Comparison of ENCODE assay signal across 15 mouse cellular contexts in genomic region chr6:147953753-147954152, GRCm38 (mm10).
A peak's percentile ranks its signal among the peaks of the same experiment; 100 is the strongest.
DNase-seq lines count a peak whose midpoint lies in the region; ATAC-seq and TF ChIP-seq lines count a peak whose summit lies in the region.
"Had no signal": no experiment of that assay in that cellular context is flagged by ENCODE, and none has a peak within 500 bp of the region (broad histone marks: within the 10 kb centered on the region; RNA-seq: fewer than 3 reads in every experiment).

No protein-coding gene starts in this region.

- no peak for TF ChIP-seq CTCF in kidney, adult 2 months (conservative IDR thresholded peaks at IDR 0.05; ENCODE audit: insufficient read depth, insufficient read length, low read depth, low read length)
- TF ChIP-seq CTCF in CH12.LX (conservative IDR thresholded peaks at IDR 0.05 in 1 of 2, IDR thresholded peaks at IDR 0.05 in 1 of 2; ENCODE audit: low read depth in 2 of 2, low read length in 2 of 2): no peak

- no peak for TF ChIP-seq EP300 in CH12.LX (IDR thresholded peaks at IDR 0.05; ENCODE audit: low read length)

- no peak for TF ChIP-seq POLR2A in kidney, adult 2 months (IDR thresholded peaks at IDR 0.05; ENCODE audit: low read depth, low read length)
- TF ChIP-seq POLR2A in CH12.LX (IDR thresholded peaks at IDR 0.05; ENCODE audit: low read depth, low read length): no peak

- no peak overlapping the region for H3K4me3 ChIP-seq in kidney, adult 2 months (ENCODE audit: insufficient read depth, low read depth, low read length)
- H3K4me3 ChIP-seq in kidney, embryonic 14.5 days (ENCODE audit: low read length): no peak overlapping the region
- H3K4me3 ChIP-seq in CH12.LX (replicated peaks in 1 of 3; ENCODE audit: low read depth in 2 of 3, low read length in 2 of 3, poor library complexity in 1 of 3): no peak overlapping the region
- no peak overlapping the region for H3K4me3 ChIP-seq in intestine, embryonic 16.5 days (ENCODE audit: low read length)
- no peak overlapping the region for H3K4me3 ChIP-seq in midbrain, embryonic 14.5 days (replicated peaks; ENCODE audit: low read depth, low read length)
- H3K4me3 ChIP-seq in limb, embryonic 10.5 days: no peak overlapping the region
- H3K4me3 ChIP-seq: midbrain, embryonic 10.5 days had no signal

- peak; percentile 91 for DNase-seq in kidney, adult 2 months
- DNase-seq in CH12.LX (ENCODE audit: extremely low read depth): no peak
- peak; percentile 37 for DNase-seq in large intestine, adult 2 months (ENCODE audit: low read depth, low spot score)
- DNase-seq in midbrain, embryonic 14.5 days: no peak
- no peak for DNase-seq in limb, embryonic 10.5 days (ENCODE audit: low spot score)
- no peak for DNase-seq in cerebellum, adult 18-20 months
- DNase-seq: B cell, adult 2 months; gastrocnemius, postnatal 25 days; right cerebral cortex, postnatal 25 days; thymus, adult 2 months had no signal

- no peaks in the 10 kb centered on the region for H3K27me3 ChIP-seq in kidney, adult 2 months (replicated peaks; ENCODE audit: control insufficient read depth, insufficient read depth, low read length)
- no peaks in the 10 kb centered on the region for H3K27me3 ChIP-seq in kidney, embryonic 14.5 days (ENCODE audit: control insufficient read depth, insufficient read depth, low read length)
- no peaks in the 10 kb centered on the region for H3K27me3 ChIP-seq in CH12.LX (replicated peaks)
- H3K27me3 ChIP-seq in intestine, embryonic 16.5 days (replicated peaks; ENCODE audit: control insufficient read depth, insufficient read depth, low read length): no peaks in the 10 kb centered on the region
- H3K27me3 ChIP-seq in midbrain, embryonic 14.5 days (ENCODE audit: control insufficient read depth, insufficient read depth, low read length): no peaks in the 10 kb centered on the region
- no peaks in the 10 kb centered on the region for H3K27me3 ChIP-seq in limb, embryonic 10.5 days (ENCODE audit: low read depth, poor library complexity, severe bottlenecking)

- 52% methylated on average over 7 of the region's 7 CpGs for WGBS in kidney, adult 2 months
- 85% methylated on average over 7 of the region's 7 CpGs for WGBS in kidney, embryonic 14.5 days
- WGBS in intestine, embryonic 16.5 days: 69% methylated on average over 7 of the region's 7 CpGs
- 35% methylated on average over 7 of the region's 7 CpGs for WGBS in large intestine, adult 2 months
- 90% methylated on average over 7 of the region's 7 CpGs for WGBS in midbrain, embryonic 14.5 days
- 90% methylated on average over 7 of the region's 7 CpGs for WGBS in limb, embryonic 10.5 days

- H3K9ac ChIP-seq in kidney, embryonic 14.5 days (ENCODE audit: low read depth, low read length): no peak overlapping the region
- no peak overlapping the region for H3K9ac ChIP-seq in CH12.LX (ENCODE audit: insufficient read depth, low read depth)
- H3K9ac ChIP-seq in intestine, embryonic 16.5 days (ENCODE audit: low read depth, low read length): no peak overlapping the region
- H3K9ac ChIP-seq in midbrain, embryonic 14.5 days (replicated peaks; ENCODE audit: low read length): no peak overlapping the region
- H3K9ac ChIP-seq: lung, embryonic 14.5 days had no signal

- no peak for TF ChIP-seq RAD21 in CH12.LX (IDR thresholded peaks at IDR 0.05; ENCODE audit: low read depth, low read length)

- H3K4me1 ChIP-seq in kidney, adult 2 months (ENCODE audit: control insufficient read depth, insufficient read depth, low read length): peaks cover 11% of the 10 kb centered on the region
- H3K4me1 ChIP-seq in kidney, embryonic 14.5 days (ENCODE audit: control insufficient read depth, insufficient read depth, low read length): no peaks in the 10 kb centered on the region
- H3K4me1 ChIP-seq in CH12.LX (ENCODE audit: control insufficient read depth in 1 of 2, insufficient read depth in 2 of 2): peaks cover 24 to 29% of the 10 kb centered on the region in 2 experiments
- H3K4me1 ChIP-seq in intestine, embryonic 16.5 days (ENCODE audit: control insufficient read depth, insufficient read depth, low read length): peaks cover 6% of the 10 kb centered on the region; the same call in 1 of the 2 replicates
- no peaks in the 10 kb centered on the region for H3K4me1 ChIP-seq in midbrain, embryonic 14.5 days (ENCODE audit: control insufficient read depth, insufficient read depth, low read length)
- H3K4me1 ChIP-seq in limb, embryonic 10.5 days: peaks cover 4% of the 10 kb centered on the region; the same call in 1 of the 2 replicates
- H3K4me1 ChIP-seq: midbrain, embryonic 10.5 days had no signal

- H3K36me3 ChIP-seq in kidney, adult 2 months (ENCODE audit: control insufficient read depth, insufficient read depth, low read length): no peaks in the 10 kb centered on the region
- no peaks in the 10 kb centered on the region for H3K36me3 ChIP-seq in kidney, embryonic 14.5 days (ENCODE audit: control insufficient read depth, insufficient read depth, low read length)
- H3K36me3 ChIP-seq in CH12.LX (replicated peaks in 1 of 2; ENCODE audit: control insufficient read depth in 1 of 2, insufficient read depth in 1 of 2, low read length in 1 of 2): no peaks in the 10 kb centered on the region
- no peaks in the 10 kb centered on the region for H3K36me3 ChIP-seq in intestine, embryonic 16.5 days (ENCODE audit: control insufficient read depth, insufficient read depth, low read length)
- H3K36me3 ChIP-seq in midbrain, embryonic 14.5 days (ENCODE audit: control insufficient read depth, insufficient read depth, low read length): no peaks in the 10 kb centered on the region
- no peaks in the 10 kb centered on the region for H3K36me3 ChIP-seq in limb, embryonic 10.5 days
- H3K36me3 ChIP-seq: midbrain, embryonic 10.5 days had no signal

- dilution Hi-C loops in CH12.LX (cut with MboI; ENCODE audit: extremely low pct_ligation_motif_present, extremely low pct_unique_long_range_greater_than_20kb, low sequenced_read_pairs): no loop called here

- peak overlapping the region; percentile 44 for H3K27ac ChIP-seq in kidney, adult 2 months (ENCODE audit: insufficient read depth, low read depth, low read length)
- H3K27ac ChIP-seq in kidney, embryonic 14.5 days (ENCODE audit: low read depth, low read length): no peak overlapping the region
- H3K27ac ChIP-seq in CH12.LX (ENCODE audit: insufficient read depth, low read depth): peak overlapping the region; percentile 25; the same call in 1 of the 2 replicates
- H3K27ac ChIP-seq in intestine, embryonic 16.5 days (ENCODE audit: low read length): peak overlapping the region; percentile 70
- no peak overlapping the region for H3K27ac ChIP-seq in midbrain, embryonic 14.5 days (replicated peaks; ENCODE audit: low read depth, low read length)
- H3K27ac ChIP-seq in limb, embryonic 10.5 days: no peak overlapping the region
- H3K27ac ChIP-seq: midbrain, embryonic 10.5 days had no signal

- no peak for ATAC-seq in kidney, embryonic 14.5 days (ENCODE audit: low FRiP score, low TSS enrichment)
- peak; percentile 94 for ATAC-seq in intestine, embryonic 16.5 days
- no peak for ATAC-seq in midbrain, embryonic 14.5 days (ENCODE audit: low FRiP score, low TSS enrichment)
- ATAC-seq: inflammation-experienced regulatory T-cells, adult 6 months had no signal

- H3K79me2 ChIP-seq in CH12.LX (replicated peaks; ENCODE audit: control insufficient read depth, extremely low read depth, insufficient read depth, poor library complexity, severe bottlenecking): no peaks in the 10 kb centered on the region

- in situ Hi-C loops in CH12.LX (cut with MboI; ENCODE audit: low pct_ligation_motif_present, low pct_unique_long_range_greater_than_20kb, low sequenced_read_pairs): no loop called here

- H3K9me3 ChIP-seq in kidney, embryonic 14.5 days (ENCODE audit: control insufficient read depth, low read length): no peaks in the 10 kb centered on the region
- H3K9me3 ChIP-seq in CH12.LX (replicated peaks; ENCODE audit: low read length): no peaks in the 10 kb centered on the region
- H3K9me3 ChIP-seq in intestine, embryonic 16.5 days (ENCODE audit: control insufficient read depth, low read length): no peaks in the 10 kb centered on the region
- no peaks in the 10 kb centered on the region for H3K9me3 ChIP-seq in midbrain, embryonic 14.5 days (ENCODE audit: control insufficient read depth, low read length)
- no peaks in the 10 kb centered on the region for H3K9me3 ChIP-seq in limb, embryonic 10.5 days (replicated peaks)
- H3K9me3 ChIP-seq: midbrain, embryonic 10.5 days had no signal

- H3K4me2 ChIP-seq in kidney, embryonic 14.5 days (replicated peaks; ENCODE audit: low read depth, low read length): no peak overlapping the region
- H3K4me2 ChIP-seq in CH12.LX (ENCODE audit: insufficient read depth, low read depth, poor library complexity, severe bottlenecking): peak overlapping the region; percentile 41; the same call in 1 of the 2 replicates
- H3K4me2 ChIP-seq in intestine, embryonic 16.5 days (ENCODE audit: low read depth, low read length): no peak overlapping the region
- no peak overlapping the region for H3K4me2 ChIP-seq in midbrain, embryonic 14.5 days (ENCODE audit: low read length)
- H3K4me2 ChIP-seq: lung, embryonic 14.5 days had no signal

TF ChIP-seq in CH12.LX, 34 proteins besides CTCF, POLR2A, EP300 and RAD21:
- no peak for TF ChIP-seq MXI1 (IDR thresholded peaks at IDR 0.05; ENCODE audit: low read depth, low read length)
- no peak for TF ChIP-seq PAX5 (IDR thresholded peaks at IDR 0.05; ENCODE audit: low read length)
- no peak for TF ChIP-seq CHD2 (IDR thresholded peaks at IDR 0.05; ENCODE audit: low read length)
- no peak for TF ChIP-seq JUN (IDR thresholded peaks at IDR 0.05; ENCODE audit: insufficient read depth, low read depth, low read length)
- no peak for TF ChIP-seq E2F4 (IDR thresholded peaks at IDR 0.05; ENCODE audit: insufficient replicate concordance, low read depth, low read length)
- TF ChIP-seq UBTF (IDR thresholded peaks at IDR 0.05; ENCODE audit: low read depth, low read length): no peak
- no peak for TF ChIP-seq MAX (IDR thresholded peaks at IDR 0.05; ENCODE audit: low read length)
- no peak for TF ChIP-seq JUND (conservative IDR thresholded peaks at IDR 0.05; ENCODE audit: low read depth, low read length)
- no peak for TF ChIP-seq POLR2AphosphoS2 (IDR thresholded peaks at IDR 0.05; ENCODE audit: low read depth, low read length)
- TF ChIP-seq ETS1 (conservative IDR thresholded peaks at IDR 0.05; ENCODE audit: low read depth, low read length): no peak

Comparison
In these comparisons a context has a peak if more than half of its experiments do, and no peak if none do; other contexts are left out.
1. H3K27ac ChIP-seq: peak in kidney, adult 2 months (single experiment), CH12.LX (single experiment) and intestine, embryonic 16.5 days (single experiment); none in kidney, embryonic 14.5 days (single experiment), midbrain, embryonic 14.5 days (single experiment) and limb, embryonic 10.5 days (single experiment).
2. DNase-seq: peak in kidney, adult 2 months (single experiment) and large intestine, adult 2 months (single experiment); none in CH12.LX (single experiment), midbrain, embryonic 14.5 days (single experiment), limb, embryonic 10.5 days (single experiment) and cerebellum, adult 18-20 months (0 of 2).